In genomic region chr13:101767013-101767808, GRCm38 (mm10) we compare ENCODE assay signal across 7 mouse cellular contexts. TPM values are rescaled to one million over a fixed set of nuclear protein-coding genes. Genes with fewer than 3 reads are reported as not detected.
A peak's percentile ranks its signal among the peaks of the same experiment; 100 is the strongest.
DNase-seq lines count a peak whose midpoint lies in the region; ATAC-seq and TF ChIP-seq lines count a peak whose summit lies in the region.

No protein-coding gene starts in this region.

- no peaks in the 10 kb centered on the region for H3K27me3 ChIP-seq in forebrain, embryonic 11.5 days (ENCODE audit: control insufficient read depth, insufficient read depth, low read length)
- H3K27me3 ChIP-seq in spleen, adult 2 months (ENCODE audit: control insufficient read depth, insufficient read depth, low read length), result no peaks in the 10 kb centered on the region

- H3K4me1 ChIP-seq in forebrain, embryonic 11.5 days (replicated peaks; ENCODE audit: control insufficient read depth, insufficient read depth, low read length), result 0 out of 2 replicates have a peak, but pooled peaks cover 5% of the 10 kb centered on the region
- H3K4me1 ChIP-seq in spleen, adult 2 months (ENCODE audit: control insufficient read depth, insufficient read depth, insufficient read length), result peaks cover 3% of the 10 kb centered on the region; the same call in 1 of the 2 replicates

- peak overlapping the region; percentile 79 for H3K4me2 ChIP-seq in forebrain, embryonic 11.5 days (ENCODE audit: low read depth, low read length, severe bottlenecking)

- DNase-seq in MN1 (ENCODE audit: low spot score), result peak; percentile 72
- DNase-seq in brain, adult 2 months (ENCODE audit: low read depth, low spot score), result peak; percentile 65
- DNase-seq in forebrain, embryonic 11.5 days (ENCODE audit: low spot score), result peak; percentile 82
- DNase-seq in heart, postnatal 4 days, result peak; percentile 70
- DNase-seq in left cerebral cortex, postnatal 4 days, result peak; percentile 65
- peak; percentile 56 for DNase-seq in mesoderm, embryonic 11.5 days (ENCODE audit: low read depth, low spot score)
- DNase-seq in spleen, adult 2 months (ENCODE audit: low read depth in 1 of 2, low spot score in 2 of 2), result peak; percentile 18 to 54

- TF ChIP-seq POLR2A in spleen, adult 2 months (IDR thresholded peaks at IDR 0.05; ENCODE audit: low read depth, low read length), result no peak

- no peaks in the 10 kb centered on the region for H3K36me3 ChIP-seq in forebrain, embryonic 11.5 days (ENCODE audit: control insufficient read depth, insufficient read depth, low read length)
- no peaks in the 10 kb centered on the region for H3K36me3 ChIP-seq in spleen, adult 2 months (ENCODE audit: control insufficient read depth, insufficient read depth, low read length)

- peak overlapping the region; percentile 86 for H3K27ac ChIP-seq in forebrain, embryonic 11.5 days (ENCODE audit: low read depth, low read length)
- H3K27ac ChIP-seq in spleen, adult 2 months (ENCODE audit: insufficient read depth, low read length), result peak overlapping the region; percentile 94

- TF ChIP-seq CTCF in spleen, adult 2 months (IDR thresholded peaks at IDR 0.05; ENCODE audit: extremely low read depth, insufficient read depth, insufficient read length, insufficient replicate concordance), result no peak

- intact Hi-C loops in left cerebral cortex, postnatal 4 days (cut with DNase I), result loop anchor here (10.0 kb wide), 1 partner anchor 568 kb away; no protein-coding TSS in a partner anchor

- ATAC-seq in forebrain, embryonic 11.5 days (replicated peaks; ENCODE audit: low FRiP score), result peak; percentile 64

- H3K9ac ChIP-seq in forebrain, embryonic 11.5 days (ENCODE audit: low read length), result peak overlapping the region; percentile 78

- peak overlapping the region; percentile 82 for H3K4me3 ChIP-seq in forebrain, embryonic 11.5 days (ENCODE audit: low read depth, low read length)
- H3K4me3 ChIP-seq in spleen, adult 2 months (ENCODE audit: extremely low read depth, insufficient read depth, insufficient read length), result peak overlapping the region; percentile 100

- no peaks in the 10 kb centered on the region for H3K9me3 ChIP-seq in forebrain, embryonic 11.5 days (ENCODE audit: control insufficient read depth, low read length)

- under 1% methylated on average over 60 of the region's 60 CpGs for WGBS in forebrain, embryonic 11.5 days
- WGBS in spleen, adult 2 months, result under 1% methylated on average over 60 of the region's 60 CpGs

RNA-seq across cellular contexts. Expression of gene Pik3r1, which starts 0.8 kb away (rescaled TPM):
- polyA plus RNA-seq in forebrain, embryonic 11.5 days (2014; fragmentation: Nextera tagmentation; extraction: Ambion mirVana), result 16.5 and 18.3 TPM in 2 replicates
- total RNA-seq in heart, postnatal 4 days (2021), result 10 to 100 TPM; 34.7 to 35.8 TPM
- total RNA-seq in left cerebral cortex, postnatal 4 days (2021), result 100 to 1,000 TPM; 188 to 214 TPM
- polyA plus RNA-seq in spleen, adult 2 months (2012; rRNA removed), result 17.1 and 18.4 TPM in 2 replicates

Comparison
In these comparisons a context has a peak if more than half of its experiments do, and no peak if none do; other contexts are left out.
1. Peak in every context shown above with its lines: DNase-seq, ATAC-seq, H3K4me3 ChIP-seq and H3K27ac ChIP-seq.
2. RNA of gene Pik3r1, which starts 0.8 kb away (total RNA-seq): 188 to 214 TPM in left cerebral cortex, postnatal 4 days; 34.7 to 35.8 TPM in heart, postnatal 4 days; every median in the first group is over 4 times any median in the second.